Mouse (Mus musculus) bone marrow, adult 2 months (tissue): ENCODE data around the gene Gpr3.

Experiments used
- CTCF ChIP-seq: fragments of 200-500 bp; IDR thresholded peaks from 2 replicates; pipeline ENCODE4 v1.5.1; 2011; ENCODE audit warnings: low read length, control low read depth; ENCODE audit not compliant: control insufficient read depth, insufficient read depth
- POLR2A ChIP-seq: fragments of 200-500 bp; IDR thresholded peaks from 2 replicates; pipeline ENCODE4 v1.6.1; 2011; ENCODE audit warnings: low read depth, mild to moderate bottlenecking, control low read depth, low read length, borderline replicate concordance; ENCODE audit not compliant: control insufficient read depth

- TF ChIP-seq POLR2A (no peak), CTCF (peak; percentile 83)
Observed at GRCm38 (mm10) chr4:133217641-133218040, 5.3 kb upstream of the Gpr3 start.
